Mouse (Mus musculus): ENCODE data around the gene Odr4. TPM values are rescaled to one million over a fixed set of nuclear protein-coding genes. Genes with fewer than 3 reads are reported as not detected.

Gene Odr4
- polyA plus RNA-seq (2015; fragmentation: Nextera tagmentation; extraction: Ambion mirVana), result 39.0 and 43.0 TPM in 2 replicates

- peak; percentile 99 for ATAC-seq
- Histone ChIP-seq H3K4me2 (ENCODE audit: low read length) (peak within 1 kb of the TSS; percentile 81), H3K4me1 (ENCODE audit: control insufficient read depth, insufficient read depth, low read depth, low read length) (peaks cover 8% of the 10 kb centered on the region), H3K27me3 (replicated peaks; ENCODE audit: control insufficient read depth, insufficient read depth, low read length) (no peaks in the 10 kb centered on the region), H3K9ac (ENCODE audit: low read depth, low read length) (peak within 1 kb of the TSS; percentile 82), H3K36me3 (ENCODE audit: control insufficient read depth, insufficient read depth, low read length) (peaks cover 14% of the 10 kb centered on the region; the same call in 1 of the 2 replicates), H3K9me3 (ENCODE audit: control insufficient read depth, low read length) (no peaks in the 10 kb centered on the region), H3K27ac (ENCODE audit: low read depth, low read length) (peak within 1 kb of the TSS; percentile 98), H3K4me3 (ENCODE audit: low read length) (peak within 1 kb of the TSS; percentile 80)
- 0% methylated on average over 71 of the region's 76 CpGs for WGBS
Observed at GRCm38 (mm10) chr1:150392638-150393487, at the start of gene Odr4, which contains the start of gene Tpr. TSS of gene Odr4 (minus strand) at chr1:150393080. TSS of gene Tpr (plus strand) at chr1:150392838.

DNA sequence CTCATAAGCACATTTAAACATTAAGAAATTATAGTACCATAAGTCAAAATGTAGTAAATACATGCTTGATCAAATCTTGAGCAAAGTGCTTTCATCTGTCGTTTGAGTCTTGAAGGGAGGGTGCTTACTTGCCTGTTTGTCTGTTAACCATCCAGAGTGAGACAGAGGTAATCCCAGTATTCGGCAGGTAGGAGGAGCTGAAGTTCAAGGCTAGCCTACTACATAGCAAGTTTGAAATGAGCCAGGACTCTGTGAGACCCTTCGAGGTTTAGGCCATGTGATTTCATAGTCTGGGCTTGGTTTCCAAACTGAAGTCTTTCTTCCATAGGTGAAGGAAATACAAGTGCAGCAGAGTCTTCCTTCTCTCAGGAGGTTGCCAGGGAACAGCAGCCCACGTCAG, 48.9 kb upstream of the Odr4 start:
- no peaks in the 10 kb centered on the region for H3K4me1 ChIP-seq (ENCODE audit: control insufficient read depth, insufficient read depth, low read depth, low read length)
- no peaks in the 10 kb centered on the region for H3K9me3 ChIP-seq (ENCODE audit: control insufficient read depth, low read length)
- ATAC-seq, result no peak
- H3K9ac ChIP-seq (ENCODE audit: low read depth, low read length), result no peak overlapping the region
- no peak overlapping the region for H3K27ac ChIP-seq (ENCODE audit: low read depth, low read length)
- WGBS, result 79% methylated on average over 4 of the region's 4 CpGs
- H3K4me2 ChIP-seq (ENCODE audit: low read length), result no peak overlapping the region
- H3K36me3 ChIP-seq (ENCODE audit: control insufficient read depth, insufficient read depth, low read length), result peaks cover 42% of the 10 kb centered on the region
- no peak overlapping the region for H3K4me3 ChIP-seq (ENCODE audit: low read length)
- H3K27me3 ChIP-seq (replicated peaks; ENCODE audit: control insufficient read depth, insufficient read depth, low read length), result no peaks in the 10 kb centered on the region

DNA sequence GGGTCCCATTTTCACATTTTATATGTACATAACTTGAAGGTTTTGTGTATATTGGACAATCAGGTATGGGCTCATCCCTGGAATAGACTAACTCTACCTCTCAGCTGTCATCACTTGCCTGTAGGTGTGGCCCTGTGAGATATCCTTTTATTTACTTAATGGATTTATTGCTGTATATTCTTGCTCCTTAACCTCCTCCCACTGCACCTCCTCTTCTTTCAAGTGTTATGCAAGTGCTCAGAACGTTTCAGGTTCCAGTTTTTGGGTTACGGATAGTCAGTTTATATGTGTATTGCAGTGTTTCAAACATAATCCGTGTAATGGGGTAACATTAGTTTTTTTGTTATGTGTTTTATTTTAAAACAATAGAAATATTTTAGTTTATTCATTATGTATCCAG, 45.8 kb upstream of the Odr4 start:
- Histone ChIP-seq H3K36me3 (ENCODE audit: control insufficient read depth, insufficient read depth, low read length) (peaks cover 41% of the 10 kb centered on the region), H3K9me3 (ENCODE audit: control insufficient read depth, low read length) (no peaks in the 10 kb centered on the region), H3K27me3 (replicated peaks; ENCODE audit: control insufficient read depth, insufficient read depth, low read length) (no peaks in the 10 kb centered on the region), H3K27ac (ENCODE audit: low read depth, low read length) (no peak overlapping the region), H3K4me2 (ENCODE audit: low read length) (no peak overlapping the region), H3K4me1 (ENCODE audit: control insufficient read depth, insufficient read depth, low read depth, low read length) (no peaks in the 10 kb centered on the region), H3K9ac (ENCODE audit: low read depth, low read length) (no peak overlapping the region), H3K4me3 (ENCODE audit: low read length) (no peak overlapping the region)
- no peak for ATAC-seq
- 97% methylated on average over 3 of the region's 3 CpGs for WGBS

DNA sequence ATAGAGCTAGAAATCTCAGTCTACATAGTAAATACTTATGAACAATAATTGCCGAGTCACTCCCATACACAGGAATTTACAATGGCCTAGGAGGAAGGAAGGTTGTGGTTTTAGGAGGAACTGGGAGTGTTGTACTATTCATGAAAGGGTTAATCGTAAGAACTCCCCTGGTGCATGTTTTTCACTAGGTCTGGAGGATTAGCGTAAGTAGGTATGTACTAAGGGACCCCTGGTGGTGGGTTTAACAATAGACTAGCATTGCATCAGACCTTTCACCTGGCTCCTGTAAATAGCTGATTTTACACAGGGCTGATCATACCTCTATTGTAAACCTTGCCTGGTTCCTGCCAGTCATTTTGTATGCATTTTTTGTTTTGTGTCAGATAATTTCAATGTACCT, 33.3 kb upstream of the Odr4 start:
- H3K4me3 ChIP-seq (ENCODE audit: low read length), result no peak overlapping the region
- no peaks in the 10 kb centered on the region for H3K9me3 ChIP-seq (ENCODE audit: control insufficient read depth, low read length)

DNA sequence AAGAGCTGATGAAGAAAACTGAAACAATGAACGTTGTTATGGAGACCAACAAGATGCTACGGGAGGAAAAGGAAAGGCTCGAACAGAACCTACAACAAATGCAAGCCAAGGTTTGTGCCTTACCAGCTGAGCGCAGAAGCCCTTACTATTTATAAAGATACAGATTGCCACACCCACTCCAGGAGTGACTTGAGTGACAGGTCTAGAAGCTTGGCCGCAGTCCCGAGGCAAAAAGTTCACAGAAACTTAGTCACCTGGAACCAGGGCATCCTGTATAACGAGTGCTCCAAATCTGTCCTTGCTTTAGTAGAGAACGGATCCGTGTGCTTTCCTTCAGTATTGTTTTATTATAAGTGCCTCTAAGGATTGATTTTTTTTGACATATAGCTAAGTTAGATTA, 32.8 kb upstream of the Odr4 start:
- Histone ChIP-seq H3K4me3 (ENCODE audit: low read length) (no peak overlapping the region), H3K36me3 (ENCODE audit: control insufficient read depth, insufficient read depth, low read length) (peaks cover 51% of the 10 kb centered on the region), H3K4me2 (ENCODE audit: low read length) (no peak overlapping the region), H3K27me3 (replicated peaks; ENCODE audit: control insufficient read depth, insufficient read depth, low read length) (no peaks in the 10 kb centered on the region), H3K4me1 (ENCODE audit: control insufficient read depth, insufficient read depth, low read depth, low read length) (no peaks in the 10 kb centered on the region), H3K9ac (ENCODE audit: low read depth, low read length) (no peak overlapping the region), H3K9me3 (ENCODE audit: control insufficient read depth, low read length) (no peaks in the 10 kb centered on the region), H3K27ac (ENCODE audit: low read depth, low read length) (no peak overlapping the region)
- WGBS, result 90% methylated on average over 9 of the region's 9 CpGs
- ATAC-seq, result no peak

More for the DNA sequence above, 33.3 kb upstream of the Odr4 start:
- H3K4me2 ChIP-seq (ENCODE audit: low read length), result no peak overlapping the region
- H3K36me3 ChIP-seq (ENCODE audit: control insufficient read depth, insufficient read depth, low read length), result peaks cover 53% of the 10 kb centered on the region
- H3K27me3 ChIP-seq (replicated peaks; ENCODE audit: control insufficient read depth, insufficient read depth, low read length), result no peaks in the 10 kb centered on the region
- no peaks in the 10 kb centered on the region for H3K4me1 ChIP-seq (ENCODE audit: control insufficient read depth, insufficient read depth, low read depth, low read length)
- no peak overlapping the region for H3K27ac ChIP-seq (ENCODE audit: low read depth, low read length)
- WGBS, result 73% methylated on average over 3 of the region's 3 CpGs
- no peak overlapping the region for H3K9ac ChIP-seq (ENCODE audit: low read depth, low read length)
- no peak for ATAC-seq

DNA sequence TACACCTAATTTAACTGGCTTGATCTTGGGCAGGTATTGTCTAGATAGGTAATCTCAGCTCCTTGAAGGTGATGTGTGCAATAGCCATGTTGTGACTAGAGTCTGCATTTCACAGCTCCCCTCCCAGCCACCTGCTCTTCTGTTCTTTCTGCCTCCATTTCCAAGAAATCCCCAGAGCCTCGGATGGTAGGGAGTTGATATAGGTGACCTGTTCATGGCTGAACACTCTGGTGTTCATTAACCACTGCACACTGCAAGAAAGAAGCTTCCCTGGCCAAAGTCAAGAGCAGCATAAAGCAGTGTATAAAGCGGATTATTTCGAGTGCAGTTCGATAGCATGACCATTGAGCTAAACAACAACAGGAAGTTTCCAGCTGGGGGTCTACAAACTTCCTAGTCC, 25.5 kb upstream of the Odr4 start:
- no peak overlapping the region for H3K4me2 ChIP-seq (ENCODE audit: low read length)
- H3K4me3 ChIP-seq (ENCODE audit: low read length), result no peak overlapping the region
- H3K9me3 ChIP-seq (ENCODE audit: control insufficient read depth, low read length), result no peaks in the 10 kb centered on the region
- no peak for ATAC-seq
- H3K4me1 ChIP-seq (ENCODE audit: control insufficient read depth, insufficient read depth, low read depth, low read length), result no peaks in the 10 kb centered on the region
- H3K27ac ChIP-seq (ENCODE audit: low read depth, low read length), result no peak overlapping the region
- no peak overlapping the region for H3K9ac ChIP-seq (ENCODE audit: low read depth, low read length)
- H3K36me3 ChIP-seq (ENCODE audit: control insufficient read depth, insufficient read depth, low read length), result peaks cover 33% of the 10 kb centered on the region
- WGBS, result 95% methylated on average over 4 of the region's 4 CpGs
- no peaks in the 10 kb centered on the region for H3K27me3 ChIP-seq (replicated peaks; ENCODE audit: control insufficient read depth, insufficient read depth, low read length)

- Histone ChIP-seq H3K9ac (ENCODE audit: low read depth, low read length) (no peak overlapping the region), H3K9me3 (ENCODE audit: control insufficient read depth, low read length) (no peaks in the 10 kb centered on the region), H3K4me3 (ENCODE audit: low read length) (no peak overlapping the region), H3K36me3 (ENCODE audit: control insufficient read depth, insufficient read depth, low read length) (peaks cover 32% of the 10 kb centered on the region), H3K27ac (ENCODE audit: low read depth, low read length) (no peak overlapping the region), H3K4me1 (ENCODE audit: control insufficient read depth, insufficient read depth, low read depth, low read length) (no peaks in the 10 kb centered on the region), H3K4me2 (ENCODE audit: low read length) (no peak overlapping the region), H3K27me3 (replicated peaks; ENCODE audit: control insufficient read depth, insufficient read depth, low read length) (no peaks in the 10 kb centered on the region)
- ATAC-seq, result no peak
- WGBS, result 97% methylated on average over 3 of the region's 3 CpGs
Observed at GRCm38 (mm10) chr1:150416006-150416405, 23.1 kb upstream of the Odr4 start.

GRCm38 (mm10) chr1:150409996-150410395, 17.1 kb upstream of the Odr4 start:
- no peaks in the 10 kb centered on the region for H3K9me3 ChIP-seq (ENCODE audit: control insufficient read depth, low read length)
- no peak for ATAC-seq
- no peak overlapping the region for H3K4me2 ChIP-seq (ENCODE audit: low read length)
- WGBS, result over 99% methylated on average over 6 of the region's 6 CpGs
- no peak overlapping the region for H3K9ac ChIP-seq (ENCODE audit: low read depth, low read length)
- no peak overlapping the region for H3K27ac ChIP-seq (ENCODE audit: low read depth, low read length)
- no peaks in the 10 kb centered on the region for H3K4me1 ChIP-seq (ENCODE audit: control insufficient read depth, insufficient read depth, low read depth, low read length)
- no peak overlapping the region for H3K4me3 ChIP-seq (ENCODE audit: low read length)
- H3K36me3 ChIP-seq (ENCODE audit: control insufficient read depth, insufficient read depth, low read length), result peaks cover 37% of the 10 kb centered on the region
- no peaks in the 10 kb centered on the region for H3K27me3 ChIP-seq (replicated peaks; ENCODE audit: control insufficient read depth, insufficient read depth, low read length)

- H3K4me1 ChIP-seq (ENCODE audit: control insufficient read depth, insufficient read depth, low read depth, low read length), result no peaks in the 10 kb centered on the region
- H3K27ac ChIP-seq (ENCODE audit: low read depth, low read length), result no peak overlapping the region
- H3K4me3 ChIP-seq (ENCODE audit: low read length), result no peak overlapping the region
- no peak for ATAC-seq
- peaks cover 25% of the 10 kb centered on the region for H3K36me3 ChIP-seq (ENCODE audit: control insufficient read depth, insufficient read depth, low read length)
- no peak overlapping the region for H3K9ac ChIP-seq (ENCODE audit: low read depth, low read length)
- no peaks in the 10 kb centered on the region for H3K9me3 ChIP-seq (ENCODE audit: control insufficient read depth, low read length)
- H3K4me2 ChIP-seq (ENCODE audit: low read length), result no peak overlapping the region
- no peaks in the 10 kb centered on the region for H3K27me3 ChIP-seq (replicated peaks; ENCODE audit: control insufficient read depth, insufficient read depth, low read length)
- WGBS, result 93% methylated on average over 9 of the region's 9 CpGs
Observed at GRCm38 (mm10) chr1:150407285-150407684, 14.4 kb upstream of the Odr4 start.

Data from hindbrain, embryonic 16.5 days (tissue).